Mouse (Mus musculus): ENCODE data around the gene Snd1.

DNA sequence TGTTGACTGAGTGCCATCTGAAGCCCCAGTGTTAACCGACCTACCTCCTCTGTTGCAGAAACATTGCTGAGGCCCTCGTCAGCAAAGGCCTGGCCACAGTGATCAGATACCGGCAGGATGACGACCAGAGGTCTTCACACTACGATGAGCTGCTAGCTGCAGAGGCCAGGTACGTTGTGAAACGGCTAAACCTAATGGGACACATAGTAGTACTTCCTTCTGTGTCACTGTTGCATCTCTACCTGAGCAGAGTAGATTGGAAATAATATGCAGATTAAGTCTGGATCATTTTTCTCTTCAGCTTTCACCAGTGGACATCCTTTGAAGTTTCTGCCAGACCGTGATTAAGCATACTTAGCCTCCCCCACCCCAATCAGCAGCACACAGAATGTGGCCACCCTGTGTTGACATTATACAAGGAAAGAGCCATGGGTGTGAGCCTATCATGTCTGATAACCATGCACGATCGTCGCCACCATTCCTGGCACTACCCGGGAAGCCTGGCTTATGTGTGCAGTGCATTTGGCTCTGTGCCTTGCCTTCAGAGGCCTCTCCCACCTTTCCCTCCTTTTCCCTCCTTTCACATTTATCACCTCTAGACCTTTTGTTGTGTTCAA is 232.1 kb downstream of the Snd1 start:
- TF ChIP-seq CTCF (conservative IDR thresholded peaks at IDR 0.05; ENCODE audit: low read length) (no peak), POU5F1 (IDR thresholded peaks at IDR 0.05; ENCODE audit: borderline replicate concordance, low read length) (no peak)

Measured in E14TG2a.4 (cell line).